Mouse (Mus musculus): ENCODE data around the gene Gpx4.

- no peak for TF ChIP-seq POLR2A (IDR thresholded peaks at IDR 0.05; ENCODE audit: insufficient read depth, low read depth, low read length)
- TF ChIP-seq EP300 (IDR thresholded peaks at IDR 0.05; ENCODE audit: insufficient read depth, low read depth, low read length): no peak
These were observed 24.5 kb downstream of the Gpx4 start for GRCm38 (mm10) chr10:80071516-80071900.

All from heart, adult 2 months (tissue).